Mouse (Mus musculus): Measurements from ENCODE around the gene Nmrk2.

DNA sequence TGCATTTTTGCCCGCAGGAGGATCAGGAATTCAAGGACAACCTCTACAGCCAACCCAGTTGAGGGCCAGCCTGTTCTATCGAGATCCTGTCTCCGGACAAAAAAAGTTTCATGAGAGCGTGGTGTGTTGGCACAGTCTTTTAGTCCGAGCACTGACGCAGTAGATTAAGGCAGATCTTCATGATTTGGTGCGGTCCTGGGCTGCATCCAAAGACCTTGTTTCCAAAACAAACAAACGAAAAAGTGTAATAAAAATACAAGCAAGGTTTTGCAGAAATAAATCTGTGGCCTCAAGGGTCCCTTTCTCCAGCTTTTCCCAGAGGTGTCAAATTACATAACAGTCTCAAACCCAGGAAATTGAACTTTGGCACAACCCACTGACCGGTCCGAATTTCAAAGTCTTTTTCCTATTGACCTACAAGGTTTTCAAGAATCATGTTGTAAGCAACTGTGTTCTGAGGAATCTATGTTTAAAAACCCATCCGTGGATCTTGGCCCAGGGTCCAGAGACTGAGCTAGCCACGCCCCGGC lies 25.9 kb downstream of the Nmrk2 start:
- TF ChIP-seq POLR2A (IDR thresholded peaks at IDR 0.05; ENCODE audit: low read depth, low read length) = no peak
- TF ChIP-seq CTCF (conservative IDR thresholded peaks at IDR 0.05 in 1 of 2, IDR thresholded peaks at IDR 0.05 in 1 of 2; ENCODE audit: low read depth in 2 of 2, low read length in 2 of 2) = no peak
- no peak for TF ChIP-seq ZMIZ1 (IDR thresholded peaks at IDR 0.05; ENCODE audit: low read depth, low read length)
- no peak for TF ChIP-seq MYC (IDR thresholded peaks at IDR 0.05; ENCODE audit: low read depth, low read length)
- TF ChIP-seq TCF12 (IDR thresholded peaks at IDR 0.05; ENCODE audit: low read depth, low read length) = no peak
- TF ChIP-seq MAZ (IDR thresholded peaks at IDR 0.05; ENCODE audit: low read depth, low read length) = no peak
- no peak for TF ChIP-seq EP300 (IDR thresholded peaks at IDR 0.05; ENCODE audit: low read length)
